In genomic region chr9:63611967-63612366, GRCm38 (mm10) we compare ENCODE assay signal across 14 mouse cellular contexts. TPM values are rescaled to one million over a fixed set of nuclear protein-coding genes. Genes with fewer than 3 reads are reported as not detected.
DNase-seq lines count a peak whose midpoint lies in the region; ATAC-seq and TF ChIP-seq lines count a peak whose summit lies in the region.
"Had no signal": no experiment of that assay in that cellular context is flagged by ENCODE, and none has a peak within 500 bp of the region (broad histone marks: within the 10 kb centered on the region; RNA-seq: fewer than 3 reads in every experiment).

No protein-coding gene starts in this region.

- no peak for TF ChIP-seq CTCF in bone marrow, adult 2 months (IDR thresholded peaks at IDR 0.05; ENCODE audit: control insufficient read depth, insufficient read depth, low read length)
- no peak for TF ChIP-seq CTCF in embryonic fibroblast, embryonic 13.5 days (IDR thresholded peaks at IDR 0.05; ENCODE audit: borderline replicate concordance, insufficient read depth, low read length)

- no peaks in the 10 kb centered on the region for H3K27me3 ChIP-seq in liver, embryonic 15.5 days
- H3K27me3 ChIP-seq: intestine, embryonic 15.5 days had no signal

- H3K9me3 ChIP-seq in liver, embryonic 15.5 days (replicated peaks), result no peaks in the 10 kb centered on the region
- H3K9me3 ChIP-seq: intestine, embryonic 15.5 days had no signal

- H3K9ac ChIP-seq in liver, embryonic 15.5 days, result no peak overlapping the region
- H3K9ac ChIP-seq: intestine, embryonic 15.5 days had no signal

- H3K4me3 ChIP-seq in bone marrow, adult 2 months (replicated peaks; ENCODE audit: control insufficient read depth, low read depth, low read length), result no peak overlapping the region
- H3K4me3 ChIP-seq in embryonic fibroblast, embryonic 13.5 days (ENCODE audit: insufficient read depth, low read length), result no peak overlapping the region
- no peak overlapping the region for H3K4me3 ChIP-seq in liver, embryonic 15.5 days (replicated peaks)
- H3K4me3 ChIP-seq: intestine, embryonic 15.5 days had no signal

- H3K27ac ChIP-seq in bone marrow, adult 2 months (ENCODE audit: control insufficient read depth, insufficient read depth, low read depth, low read length, poor library complexity), result peak overlapping the region; percentile 30; the same call in 1 of the 2 replicates
- peak overlapping the region; percentile 35; the same call in 1 of the 2 replicates for H3K27ac ChIP-seq in embryonic fibroblast, embryonic 13.5 days (ENCODE audit: insufficient read depth, low read length)
- H3K27ac ChIP-seq in liver, embryonic 15.5 days (replicated peaks), result 0 out of 2 replicates have a peak overlapping the region, but pooled peaks have one; percentile 1
- H3K27ac ChIP-seq: intestine, embryonic 15.5 days had no signal

- DNase-seq in kidney, adult 9 months, result peak; percentile 29
- no peak for DNase-seq in kidney, adult 11 months
- DNase-seq in right cerebral cortex, postnatal 36 days (ENCODE audit: low spot score in 2 of 2), result no peak
- DNase-seq: embryo, embryonic 11 days; midbrain, embryonic 14.5 days; thymus, postnatal 14 days had no signal

- 0 out of 2 replicates have a peak overlapping the region, but pooled peaks have one; percentile 11 for H3K4me2 ChIP-seq in liver, embryonic 15.5 days
- H3K4me2 ChIP-seq: heart, embryonic 11.5 days; intestine, embryonic 15.5 days had no signal

- peaks cover 5% of the 10 kb centered on the region for H3K36me3 ChIP-seq in liver, embryonic 15.5 days (replicated peaks)
- H3K36me3 ChIP-seq: intestine, embryonic 15.5 days had no signal

- no peak for TF ChIP-seq POLR2A in bone marrow, adult 2 months (IDR thresholded peaks at IDR 0.05; ENCODE audit: borderline replicate concordance, control insufficient read depth, low read depth, low read length)
- TF ChIP-seq POLR2A in embryonic fibroblast, embryonic 13.5 days (IDR thresholded peaks at IDR 0.05; ENCODE audit: low read depth, low read length), result no peak

- no peak for ATAC-seq in liver, embryonic 15.5 days (ENCODE audit: insufficient read depth)
- ATAC-seq in frontal cortex, adult (ENCODE audit: low TSS enrichment), result no peak
- ATAC-seq: activated CD4-positive, CD25-positive, alpha-beta regulatory T cell, adult 4 months; forebrain, embryonic 16.5 days had no signal

- WGBS in bone marrow, adult 2 months, result 11% methylated on average over 5 of the region's 5 CpGs
- 23% methylated on average over 5 of the region's 5 CpGs for WGBS in liver, embryonic 15.5 days (ENCODE audit: insufficient replicate concordance)

- peaks cover 29% of the 10 kb centered on the region for H3K4me1 ChIP-seq in bone marrow, adult 2 months (ENCODE audit: control insufficient read depth, insufficient read depth, low read length)
- peaks cover 23% of the 10 kb centered on the region for H3K4me1 ChIP-seq in embryonic fibroblast, embryonic 13.5 days (ENCODE audit: control insufficient read depth, insufficient read depth, low read length)
- H3K4me1 ChIP-seq in liver, embryonic 15.5 days (replicated peaks), result peaks cover 41% of the 10 kb centered on the region

RNA-seq across cellular contexts. Expression of gene Aagab, which starts 9.5 kb away (rescaled TPM):
- polyA plus RNA-seq in bone marrow, adult 2 months (2011; ENCODE audit: insufficient read depth, insufficient read length, low replicate concordance, missing spikeins), result 10.2 and 13.9 TPM in 2 replicates
- 16.2 and 18.2 TPM in 2 replicates for polyA plus RNA-seq in embryonic fibroblast, embryonic 13.5 days (2011; ENCODE audit: insufficient read length, low read depth, missing spikeins)
- polyA plus RNA-seq in liver, embryonic 15.5 days (2015; fragmentation: Nextera tagmentation; extraction: Ambion mirVana), result 14.9 and 15.6 TPM in 2 replicates

RNA-seq across cellular contexts. Expression of gene Iqch, which starts 9.7 kb away (rescaled TPM):
- not detected in 2 replicates for polyA plus RNA-seq in bone marrow, adult 2 months (2011; ENCODE audit: insufficient read depth, insufficient read length, low replicate concordance, missing spikeins)
- polyA plus RNA-seq in embryonic fibroblast, embryonic 13.5 days (2011; ENCODE audit: insufficient read length, low read depth, missing spikeins), result not detected in 2 replicates
- polyA plus RNA-seq in liver, embryonic 15.5 days (2015; fragmentation: Nextera tagmentation; extraction: Ambion mirVana), result 0.03 TPM in 1 of 2 replicates, not detected in the other
- polyA plus RNA-seq: activated CD4-positive, CD25-positive, alpha-beta regulatory T cell, adult 4 months had no signal
